Mouse (Mus musculus) cerebellum, adult 9-11 months (tissue): Measurements from ENCODE around the gene Msi1.

ENCODE experiments used
- DNase-seq: peaks from one replicate; pipeline ENCODE4 v3.0.0; 2022

Gene Msi1

DNA sequence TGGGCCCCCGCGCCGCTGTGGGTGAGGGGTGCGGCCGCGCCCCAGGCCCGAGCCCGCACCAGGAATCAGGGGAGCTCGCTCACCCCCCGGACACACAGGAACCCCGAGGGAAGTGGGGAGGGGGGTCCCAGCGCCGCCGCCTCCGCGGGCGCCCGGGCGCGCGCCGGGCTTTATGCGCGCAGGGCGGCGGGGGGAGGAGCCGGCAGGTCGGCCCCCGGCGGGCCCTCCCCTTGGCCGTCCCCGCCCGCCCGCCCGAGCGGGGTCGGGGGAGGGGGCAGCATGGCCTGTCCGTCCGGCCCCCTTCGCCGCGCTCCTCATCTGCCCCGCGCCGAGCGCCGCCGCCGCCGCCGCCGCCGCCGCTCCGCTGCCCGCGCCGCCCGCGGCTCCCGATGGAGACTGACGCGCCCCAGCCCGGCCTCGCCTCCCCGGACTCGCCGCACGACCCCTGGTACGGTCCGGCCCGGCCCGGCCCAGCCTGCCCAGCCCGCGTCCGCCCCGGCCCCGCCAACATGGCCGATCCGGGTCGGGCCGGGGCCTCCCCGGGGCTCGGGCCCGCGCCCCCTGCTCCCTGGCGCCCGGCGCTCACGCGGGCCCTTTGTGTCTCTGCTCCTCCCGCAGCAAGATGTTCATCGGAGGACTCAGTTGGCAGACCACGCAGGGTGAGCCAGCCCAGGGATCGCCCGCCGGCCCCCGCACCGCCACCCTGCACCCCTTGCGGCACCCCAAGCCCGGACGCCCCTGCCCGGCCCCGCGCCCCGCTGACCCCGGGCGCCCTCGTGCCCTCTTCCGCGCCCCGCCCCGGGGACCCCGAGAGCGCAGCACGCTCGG is at the start of gene Msi1:
Gene Msi1, plus strand, starts transcription at position 241 of the 828 bp plus-strand sequence.
- peak; percentile 18 for DNase-seq

DNA sequence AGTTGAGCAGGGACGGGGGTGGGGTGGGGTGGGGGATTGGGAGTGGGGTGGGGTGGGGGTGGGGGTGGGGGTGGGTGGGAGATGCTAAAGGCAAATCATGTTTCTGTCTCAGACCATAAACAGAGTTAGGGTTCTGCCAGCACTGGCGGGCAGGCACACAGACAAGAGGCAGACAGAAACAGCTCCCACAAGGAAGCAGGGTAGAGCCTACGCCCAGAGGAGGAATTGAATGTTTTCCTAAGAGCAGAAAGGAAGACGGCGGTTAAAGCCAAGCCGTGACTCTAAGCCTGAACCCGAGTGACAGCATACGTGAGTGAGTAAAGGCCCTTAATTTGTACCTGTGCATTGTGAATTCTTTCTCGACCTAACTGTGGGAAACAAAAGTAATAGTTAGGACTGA is 37.5 kb upstream of the Msi1 start:
- DNase-seq = no peak

DNA sequence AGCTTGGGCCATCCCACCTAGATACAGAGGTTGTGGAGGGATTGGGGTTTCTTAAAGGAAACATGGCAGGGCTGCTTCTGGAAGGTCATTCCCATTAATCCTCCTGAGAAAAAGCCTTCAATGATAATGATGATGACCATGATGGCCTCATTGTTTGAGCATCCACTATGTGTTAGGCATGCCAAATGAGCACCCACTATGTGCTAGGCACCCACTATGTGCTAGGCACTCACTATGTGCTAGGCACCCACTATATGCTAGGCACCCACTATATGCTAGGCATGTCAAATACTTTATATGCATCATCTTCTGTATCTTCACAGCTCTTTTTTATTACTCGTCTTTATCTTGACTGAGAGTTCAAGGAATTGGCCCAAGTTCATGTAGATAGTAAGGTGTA is 36.4 kb upstream of the Msi1 start:
- no peak for DNase-seq

DNA sequence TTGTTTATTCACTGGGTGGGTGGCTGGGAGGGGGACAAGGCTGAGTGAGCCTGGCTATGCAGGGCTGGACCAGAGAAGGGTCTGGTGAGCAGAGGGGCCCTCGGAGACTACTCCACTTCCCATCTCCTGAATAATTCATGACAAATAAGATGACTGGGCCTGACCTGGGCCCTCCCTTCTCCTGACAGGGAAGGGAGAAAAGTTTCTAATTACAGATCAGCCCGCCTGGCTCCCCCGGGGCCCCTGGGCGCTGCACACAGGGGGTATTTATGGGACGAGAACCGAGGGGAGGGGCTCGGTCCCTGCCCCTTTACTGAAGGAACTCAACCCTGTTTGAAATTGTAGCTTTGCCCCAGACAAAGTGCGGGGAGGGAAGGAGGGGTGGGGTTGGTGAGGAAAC is 35.2 kb upstream of the Msi1 start:
- no peak for DNase-seq

DNA sequence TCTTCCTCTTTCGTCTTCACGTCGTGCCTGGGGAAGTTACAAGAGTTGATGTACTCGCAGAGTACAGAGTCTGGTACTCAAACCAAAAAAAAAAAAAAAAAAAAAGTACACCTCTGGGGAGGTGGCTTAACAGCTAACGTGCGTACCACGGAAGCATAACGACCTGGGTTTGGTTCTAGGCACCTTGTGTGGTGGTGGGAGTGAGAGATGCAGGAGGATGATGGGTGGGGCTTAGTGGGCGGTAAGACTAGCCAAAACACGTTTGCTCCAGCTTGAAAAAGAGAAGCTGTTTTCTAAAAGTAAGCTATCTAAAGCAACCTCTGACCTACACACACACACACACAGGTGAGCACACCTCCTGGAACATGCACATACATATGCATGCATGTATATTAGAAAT is 34.6 kb upstream of the Msi1 start:
- DNase-seq = no peak

DNA sequence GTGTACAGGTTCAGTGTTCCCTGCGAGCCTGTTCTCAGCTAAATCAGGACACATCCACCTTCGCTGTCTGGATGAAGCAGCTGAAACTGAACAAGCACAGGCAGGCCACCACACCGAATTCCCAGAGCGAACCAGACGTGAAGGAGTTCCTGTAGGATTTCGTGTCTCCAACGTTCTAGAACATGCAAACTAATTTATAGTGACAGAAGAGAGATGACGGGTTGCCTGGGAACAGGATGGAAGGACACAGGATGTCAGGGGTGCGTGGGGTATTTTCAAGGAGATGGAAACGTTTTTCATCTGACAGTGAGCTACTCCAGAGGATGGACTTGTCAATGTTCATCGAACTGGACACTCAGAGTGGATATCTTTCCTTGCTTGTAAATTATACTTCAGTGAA is 32.7 kb upstream of the Msi1 start:
- no peak for DNase-seq

DNA sequence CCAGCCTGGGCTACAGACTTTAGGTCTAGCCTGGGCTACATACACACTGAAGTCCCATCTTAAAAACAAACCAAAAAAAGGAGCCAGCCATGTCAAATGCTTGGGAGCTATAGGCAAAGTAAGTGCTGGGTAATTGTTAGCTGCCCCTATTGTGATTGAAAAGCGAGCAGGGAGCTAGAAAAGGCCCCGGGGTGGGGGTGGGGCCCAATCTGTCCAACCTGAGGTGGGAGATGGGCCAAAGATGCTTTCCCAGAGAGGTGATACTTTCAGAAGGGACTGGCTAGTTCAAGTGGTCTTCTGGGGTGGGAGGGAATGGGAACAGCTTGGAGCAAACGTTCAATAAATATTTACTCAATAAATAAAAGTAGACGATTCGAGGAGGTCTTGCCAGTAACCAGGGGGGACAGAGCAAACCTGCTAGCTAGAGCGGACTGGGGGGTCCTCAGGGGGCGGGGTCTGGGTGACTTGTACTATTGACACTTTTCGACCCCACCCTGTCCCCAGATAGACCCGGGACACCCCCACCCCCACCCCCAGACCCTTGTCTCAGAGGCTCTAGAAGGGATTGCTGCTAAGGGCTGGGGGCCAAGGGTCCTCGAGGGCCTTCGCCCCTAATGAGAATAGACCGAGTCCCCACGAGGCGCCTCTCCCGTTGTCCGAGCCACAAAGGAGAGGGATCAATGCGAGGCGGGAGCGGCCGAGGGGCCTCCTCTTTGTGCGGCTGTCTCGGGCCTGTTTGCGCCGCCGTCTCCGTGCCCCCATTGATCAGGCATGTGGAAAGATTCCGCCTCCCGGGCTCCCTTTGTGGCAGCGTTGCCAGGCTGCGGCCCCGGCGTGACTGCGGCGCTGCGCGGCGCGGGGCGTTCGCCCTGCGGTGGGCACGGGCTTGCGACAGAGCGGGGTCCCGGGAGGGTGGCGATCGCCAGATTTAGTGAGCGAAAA is 31.3 kb upstream of the Msi1 start:
- peak; percentile 35 for DNase-seq

DNA sequence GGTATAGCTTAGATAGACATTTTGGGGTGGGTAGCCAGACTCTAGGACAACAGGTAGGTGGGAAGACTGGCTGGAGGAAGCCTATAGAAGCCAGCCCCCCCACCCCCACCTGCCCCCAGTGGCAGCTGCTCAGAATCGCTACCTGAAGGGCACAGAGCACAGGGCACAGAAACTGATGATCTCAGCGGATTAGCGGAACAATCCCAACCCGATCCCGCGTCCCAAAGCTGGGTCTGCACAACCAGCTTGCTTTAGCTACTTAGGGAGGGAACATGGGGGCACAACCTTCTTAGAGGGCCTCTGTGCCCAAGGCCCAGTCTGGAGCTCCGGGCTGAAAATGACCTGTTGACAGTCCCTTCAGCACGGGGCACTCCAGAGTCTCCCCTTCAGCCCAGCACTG is 27.3 kb upstream of the Msi1 start:
- no peak for DNase-seq

DNA sequence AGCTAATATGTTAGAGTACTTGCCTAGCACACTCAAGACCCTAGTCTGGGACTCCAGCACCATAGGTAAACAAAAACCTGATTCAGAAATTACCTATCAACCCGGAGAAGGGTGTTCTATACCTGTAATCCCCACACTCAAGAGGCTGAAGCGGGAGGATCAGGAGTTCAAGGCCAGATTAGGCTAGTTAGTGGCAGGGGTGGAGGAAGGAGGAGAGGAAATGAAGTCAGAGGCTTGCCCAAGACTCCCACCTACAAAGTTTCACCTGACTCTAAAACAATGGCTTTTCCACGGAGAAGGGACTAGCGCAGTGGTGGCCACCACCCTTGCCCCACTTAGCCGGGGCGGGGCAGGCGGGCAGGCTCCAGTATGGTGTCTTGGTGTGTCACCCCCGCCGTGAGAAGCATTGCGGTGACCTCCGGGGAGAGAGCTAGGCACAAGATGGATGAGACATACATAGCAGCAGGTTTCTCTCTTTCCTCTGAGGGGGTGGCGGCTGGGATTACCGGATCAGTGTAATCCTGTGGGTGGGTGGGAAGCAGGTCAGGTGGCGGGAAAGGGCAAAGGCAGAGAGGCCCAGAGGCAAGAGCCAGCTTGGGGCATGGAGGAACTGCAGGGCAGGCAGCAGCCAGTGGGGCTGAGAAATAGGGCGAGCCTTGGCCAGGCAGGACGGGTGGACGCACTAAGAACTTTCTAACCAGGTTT is 25.8 kb upstream of the Msi1 start:
- no peak for DNase-seq

DNA sequence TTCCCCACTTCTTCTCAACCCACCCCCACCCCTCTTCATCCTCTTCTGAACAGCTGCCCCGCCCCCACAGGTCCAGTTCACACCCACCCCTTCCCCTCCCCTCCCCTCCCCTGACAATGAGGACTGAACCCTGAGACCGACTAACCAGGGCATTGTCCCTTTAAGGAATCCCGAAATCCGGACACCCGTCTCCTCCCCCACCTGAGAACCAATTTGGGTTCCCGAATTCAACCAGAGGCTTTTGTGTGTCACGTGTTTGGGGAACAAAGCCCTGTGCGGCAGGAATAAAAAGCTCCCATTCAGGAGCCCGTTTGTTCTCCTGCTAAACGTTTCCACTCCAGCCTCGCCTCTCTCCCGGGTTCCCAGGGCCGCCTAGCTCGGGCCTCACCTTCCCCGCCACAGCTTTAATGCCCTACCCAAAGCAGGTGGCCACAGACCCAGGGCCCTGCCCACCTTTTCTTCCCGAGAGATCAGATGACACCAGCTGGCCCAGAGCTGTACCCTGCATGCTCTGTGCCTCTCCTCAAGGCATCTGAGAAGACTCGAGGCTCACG is 25.1 kb upstream of the Msi1 start:
- peak; percentile 27 for DNase-seq

DNA sequence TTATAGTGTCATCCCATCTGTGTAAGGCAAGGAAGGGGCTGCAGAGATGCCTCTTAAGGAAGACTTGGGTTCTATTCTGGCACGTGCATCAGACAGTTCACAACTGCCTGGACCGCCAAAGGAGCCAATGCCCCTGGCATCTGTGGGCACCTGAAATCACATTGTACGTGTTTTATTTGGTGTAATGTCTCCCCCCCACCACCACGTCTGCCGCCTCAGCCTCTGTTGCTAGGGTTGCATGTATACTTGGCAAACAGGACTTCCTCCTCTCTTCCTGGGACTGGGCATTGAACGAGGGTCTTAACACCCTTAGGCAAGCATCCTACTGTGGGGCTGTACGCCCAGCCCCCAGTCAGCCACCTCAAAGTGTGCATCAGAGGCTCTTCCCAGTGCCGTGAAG is 24.2 kb upstream of the Msi1 start:
- DNase-seq = no peak

DNA sequence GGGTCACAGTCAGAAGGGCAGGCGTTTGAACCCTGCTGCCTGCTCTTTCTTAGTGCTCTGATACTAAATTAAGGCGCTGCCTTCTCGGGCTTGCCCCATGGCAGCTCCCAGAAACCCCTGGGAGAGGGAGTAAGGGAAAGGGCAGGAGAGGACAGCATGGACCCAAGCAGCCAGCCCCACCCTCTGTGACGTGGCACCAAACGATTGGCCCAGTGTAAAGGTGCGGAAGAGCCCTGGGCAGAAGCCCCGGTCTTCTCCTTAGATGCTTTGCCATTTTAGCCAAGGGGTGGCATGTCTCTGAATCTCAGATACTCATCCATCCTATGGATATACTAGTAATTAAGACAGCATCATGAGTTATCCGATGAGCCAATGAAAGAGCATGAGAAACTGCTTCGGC is 21.3 kb upstream of the Msi1 start:
- no peak for DNase-seq

DNA sequence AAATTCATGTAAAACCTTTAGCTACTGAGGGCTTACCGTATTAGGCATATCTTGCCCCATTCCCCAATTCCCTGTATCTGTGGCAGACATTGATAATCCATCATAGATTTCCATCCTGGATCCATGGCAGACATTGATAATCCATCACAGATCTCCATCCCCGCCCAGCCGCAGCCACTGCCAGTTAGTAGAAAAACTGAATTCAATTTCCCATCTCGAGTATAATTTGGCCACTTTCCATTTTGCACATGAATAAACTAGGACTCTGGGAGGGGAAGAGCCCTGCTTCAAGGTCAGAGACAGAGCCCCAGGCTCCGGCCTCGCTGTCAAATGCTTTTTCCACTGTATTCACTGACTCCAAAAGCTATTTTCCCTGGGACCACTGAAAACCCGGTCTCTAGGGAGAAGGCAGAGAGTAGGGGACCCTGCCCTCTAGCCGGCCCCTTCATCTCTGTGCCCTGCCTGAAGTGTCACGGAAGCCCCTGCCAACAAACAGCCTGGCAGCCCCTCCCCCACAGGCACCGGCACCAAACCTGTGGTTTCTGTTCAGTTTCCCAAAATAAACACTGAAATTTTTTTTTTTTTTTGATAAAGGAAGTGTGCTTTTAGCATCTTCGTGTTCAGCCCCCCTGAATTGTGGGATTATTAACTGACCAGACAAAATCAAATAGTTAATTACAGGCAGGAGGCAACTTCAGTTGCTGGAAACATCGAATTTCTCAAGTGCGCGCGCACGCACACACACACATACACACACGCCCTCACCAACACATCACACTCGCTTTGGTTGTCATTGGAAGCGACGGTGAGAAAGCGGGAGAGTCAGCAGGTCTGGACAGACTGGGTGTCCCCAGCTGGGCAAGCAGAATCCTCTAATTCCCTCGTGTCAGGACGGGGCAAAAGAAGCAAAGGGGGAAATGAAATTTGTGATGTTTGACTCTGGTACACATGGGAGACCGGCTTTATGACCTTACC is 14.0 kb upstream of the Msi1 start:
- no peak for DNase-seq

DNA sequence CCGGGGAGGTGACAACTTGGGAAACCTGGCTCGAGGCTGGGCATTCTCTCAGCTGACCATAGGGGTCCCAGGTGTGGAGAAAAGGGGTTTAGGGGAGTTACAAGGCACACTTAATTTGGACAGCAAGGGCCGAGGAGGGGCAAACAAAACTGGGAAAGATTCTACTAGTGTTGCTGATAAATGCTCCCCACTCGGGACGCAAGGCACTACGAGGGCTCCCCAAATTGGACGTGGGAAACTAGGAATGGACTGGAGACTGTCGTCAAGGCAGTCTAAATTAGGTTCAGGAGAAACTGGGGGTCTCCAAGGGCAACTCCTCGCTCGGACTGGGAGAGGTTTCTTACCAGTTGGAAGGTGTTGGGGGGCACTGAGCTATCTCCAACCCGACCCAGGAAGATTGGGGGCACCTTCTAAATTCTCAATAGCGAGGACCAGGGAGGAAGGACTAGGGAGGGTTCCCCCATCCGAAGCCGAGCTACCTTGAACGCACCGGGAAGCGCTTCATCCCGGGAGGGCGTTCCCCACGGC is 504 bp upstream of the Msi1 start:
- DNase-seq = no peak

DNA sequence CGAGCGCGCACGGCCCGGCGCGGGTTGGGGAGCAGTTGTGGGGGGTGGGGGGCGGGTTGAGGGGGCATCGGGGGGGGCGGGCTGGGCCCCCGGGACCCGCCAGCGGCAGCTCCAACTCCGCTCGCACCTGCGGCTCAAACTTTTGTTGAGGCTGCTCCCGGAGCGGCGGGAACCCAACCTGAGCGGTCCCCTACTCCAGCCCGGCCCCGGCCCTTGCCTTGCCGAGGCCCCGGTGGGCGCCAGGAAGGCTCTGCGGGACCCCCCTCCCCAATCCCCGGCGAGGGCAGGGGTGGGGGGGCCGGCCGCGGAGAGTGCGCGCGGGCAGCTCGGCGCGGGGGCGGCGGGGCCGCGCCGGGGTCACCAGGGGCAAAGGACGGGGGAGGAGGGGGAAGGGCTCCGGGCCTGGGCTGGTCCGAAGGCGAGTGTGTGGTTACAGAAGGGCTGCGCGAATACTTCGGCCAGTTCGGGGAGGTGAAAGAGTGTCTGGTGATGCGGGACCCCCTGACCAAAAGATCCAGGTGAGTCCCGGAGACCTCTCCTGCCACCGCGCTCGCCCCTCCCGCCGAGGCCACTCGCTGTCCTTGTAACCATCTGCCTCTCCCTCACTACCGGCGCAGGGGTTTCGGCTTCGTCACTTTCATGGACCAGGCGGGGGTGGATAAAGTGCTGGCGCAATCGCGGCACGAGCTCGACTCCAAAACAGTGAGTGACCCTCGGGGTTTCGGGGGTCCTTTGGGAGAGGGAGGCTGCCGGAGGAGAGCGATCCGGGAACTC is 975 bp downstream of the Msi1 start:
- peak; percentile 19 for DNase-seq

DNA sequence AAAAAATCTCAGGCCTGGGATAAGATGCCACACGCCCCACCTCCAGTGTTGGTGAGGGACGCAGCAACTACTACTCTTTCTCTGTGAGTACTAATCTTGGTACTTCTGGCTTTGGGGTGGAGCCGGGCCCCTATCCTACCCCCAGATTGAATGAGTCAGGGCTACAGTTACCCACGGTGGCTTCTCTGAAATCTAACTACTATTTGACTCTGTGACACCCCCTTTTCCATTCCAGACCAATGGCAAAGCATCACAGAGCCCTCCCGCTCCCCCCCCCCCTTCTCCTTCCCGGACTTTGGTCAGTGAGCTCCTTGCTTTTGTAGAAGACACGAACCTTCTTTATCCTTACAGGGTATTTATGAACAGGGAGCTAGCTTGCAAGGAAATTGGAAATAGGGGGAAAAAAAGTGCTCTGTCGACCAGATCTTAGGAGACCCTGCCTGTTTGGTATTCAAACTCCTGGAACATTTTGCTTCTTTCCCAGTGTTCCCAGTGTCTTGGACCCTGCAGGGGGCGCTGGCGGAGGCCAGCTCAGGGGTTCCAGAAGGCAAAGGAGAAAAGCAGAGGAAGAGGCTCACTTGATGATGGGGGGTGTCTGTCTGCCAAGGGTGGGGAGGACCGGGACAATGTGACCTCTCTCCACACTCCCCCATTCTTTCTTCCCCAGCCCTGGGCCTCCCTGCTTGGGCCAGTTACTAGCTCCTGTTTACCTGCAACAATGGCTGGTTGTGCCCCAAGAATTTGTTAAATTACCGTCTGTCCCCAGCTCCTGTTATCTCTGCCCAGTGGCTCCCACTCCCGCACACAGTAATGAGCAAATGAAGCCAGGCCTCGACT is 1.9 kb downstream of the Msi1 start:
- DNase-seq = peak; percentile 39

DNA sequence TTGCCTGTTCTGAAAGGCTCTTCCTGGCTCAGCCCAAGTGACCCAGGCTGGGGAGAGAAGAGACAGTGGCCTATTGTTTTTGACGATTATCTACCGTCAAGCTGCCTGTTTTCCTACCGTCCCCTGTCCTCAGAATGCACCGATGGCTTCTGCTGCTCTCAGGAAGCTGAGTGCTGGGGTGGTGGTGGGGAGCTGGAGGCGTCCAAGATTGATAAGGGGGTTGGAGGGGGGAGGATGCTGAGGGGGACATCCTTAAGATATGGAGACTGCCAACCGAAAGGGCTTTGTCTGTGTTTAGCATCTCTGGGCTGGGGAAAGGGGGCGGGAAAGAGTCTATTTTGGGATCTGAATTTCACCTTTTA is 2.5 kb downstream of the Msi1 start:
- no peak for DNase-seq

DNA sequence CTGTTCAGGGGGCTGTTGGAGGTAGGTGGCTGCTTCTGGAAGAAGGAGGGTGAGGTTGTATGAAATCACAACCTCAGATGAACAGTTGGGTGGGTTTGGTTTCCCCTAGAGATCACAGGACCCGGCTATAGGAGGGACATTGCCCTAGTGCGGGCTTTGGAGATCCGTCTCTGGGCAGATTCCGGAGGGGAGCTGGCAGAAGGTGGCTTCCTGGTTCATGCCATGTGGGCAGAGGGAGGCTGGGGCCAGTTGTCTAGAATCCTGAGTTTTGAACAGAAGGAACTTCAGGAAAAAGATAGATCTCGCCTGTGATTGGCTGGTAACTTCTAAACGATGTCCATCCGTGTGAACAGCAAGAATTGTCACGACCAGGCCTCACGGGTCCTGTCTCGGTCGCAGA is 3.0 kb downstream of the Msi1 start:
- DNase-seq = no peak

DNA sequence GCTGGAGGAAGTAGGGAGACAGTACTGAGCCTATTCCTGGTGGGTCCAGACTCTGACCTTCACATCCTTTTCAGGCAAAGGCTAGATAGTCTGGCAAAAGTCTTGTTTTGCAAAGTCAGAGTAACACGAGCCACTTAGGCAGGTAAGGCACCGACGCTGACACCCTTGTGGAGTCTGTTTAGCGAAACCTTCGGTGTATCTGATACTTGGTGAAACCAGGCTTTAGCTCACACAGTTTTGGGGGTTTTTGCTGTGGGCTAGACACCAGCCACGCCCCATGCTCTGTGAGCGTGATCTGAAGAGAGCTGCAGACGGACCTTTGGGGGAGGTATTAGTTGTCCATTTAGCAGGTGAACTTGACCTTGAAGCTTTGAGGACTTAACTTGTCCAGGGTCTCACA is 3.8 kb downstream of the Msi1 start:
- no peak for DNase-seq

DNA sequence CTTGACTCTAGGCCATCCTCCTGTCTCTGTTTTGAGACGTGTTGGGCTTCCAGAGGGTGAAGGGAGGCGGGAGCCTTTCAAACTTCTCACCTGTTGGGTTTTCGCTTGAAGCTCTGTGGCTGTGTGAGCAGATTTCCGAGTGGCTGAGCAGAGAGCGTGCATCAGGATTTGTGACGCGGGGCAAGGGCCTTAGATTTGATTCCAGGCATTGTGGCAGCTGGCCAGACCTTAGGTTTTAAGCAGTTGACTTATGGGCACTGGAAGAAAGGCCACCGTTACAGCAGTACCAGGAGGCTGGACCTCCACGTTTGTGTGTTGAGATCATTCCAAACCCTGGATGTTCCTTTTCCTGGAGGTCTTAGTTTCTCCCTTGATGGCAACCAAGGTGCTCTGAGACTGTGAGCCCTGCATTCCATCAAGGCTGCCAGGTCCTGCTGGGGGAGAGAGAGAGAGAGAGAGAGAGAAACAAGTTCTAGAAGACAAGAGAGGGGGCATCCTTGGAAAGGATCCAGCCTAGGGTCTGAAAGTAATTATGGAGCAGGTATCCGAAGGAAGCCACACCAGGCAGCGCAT is 5.0 kb downstream of the Msi1 start:
- DNase-seq = peak; percentile 21
